Mouse (Mus musculus): ENCODE results near the gene Asic4. TPM values are rescaled to one million over a fixed set of nuclear protein-coding genes. Genes with fewer than 3 reads are reported as not detected.

Asic4 gene
- polyA plus RNA-seq, 1 experiment from 2014 or later, result 0.29 TPM

DNA sequence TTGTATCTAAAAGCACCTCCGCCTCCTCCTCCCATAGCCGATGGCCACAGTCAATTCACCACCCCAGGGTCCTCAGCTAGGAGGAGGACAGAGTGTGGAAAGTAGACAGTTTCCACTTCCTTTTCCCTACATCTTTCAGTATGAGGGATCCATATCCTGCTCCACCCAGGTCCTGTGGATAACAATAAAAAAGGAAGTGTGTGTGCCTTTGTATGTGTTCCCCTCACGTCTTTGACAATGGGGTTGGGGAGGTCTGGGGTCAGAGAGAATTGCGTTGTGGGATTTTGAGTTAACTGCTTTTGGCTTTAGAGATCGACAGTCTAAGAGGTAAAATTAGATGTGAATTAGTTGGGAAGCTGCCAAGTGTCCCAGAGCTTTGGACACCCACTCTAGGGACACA is 59.9 kb downstream of the Asic4 start:
- Histone ChIP-seq H3K27ac (replicated peaks; ENCODE audit: low read depth, low read length) (no peak overlapping the region), H3K9ac (replicated peaks; ENCODE audit: low read length) (no peak overlapping the region), H3K27me3 (ENCODE audit: control insufficient read depth, insufficient read depth, low read length) (no peaks in the 10 kb centered on the region), H3K4me3 (ENCODE audit: low read depth, low read length) (no peak overlapping the region), H3K4me2 (ENCODE audit: low read depth, low read length) (no peak overlapping the region), H3K36me3 (replicated peaks; ENCODE audit: control insufficient read depth, insufficient read depth, low read depth, low read length) (no peaks in the 10 kb centered on the region), H3K4me1 (ENCODE audit: control insufficient read depth, insufficient read depth, low read length) (no peaks in the 10 kb centered on the region), H3K9me3 (replicated peaks; ENCODE audit: control insufficient read depth, low read length) (no peaks in the 10 kb centered on the region)
- DNase-seq (ENCODE audit: low spot score) (no peak), ATAC-seq (replicated peaks; ENCODE audit: insufficient number of reproducible peaks, low FRiP score, low TSS enrichment, low read depth) (no peak)
- WGBS, result 77% methylated on average over 5 of the region's 5 CpGs

- Histone ChIP-seq H3K27me3 (ENCODE audit: control insufficient read depth, insufficient read depth, low read length) (no peaks in the 10 kb centered on the region), H3K9me3 (replicated peaks; ENCODE audit: control insufficient read depth, low read length) (no peaks in the 10 kb centered on the region), H3K27ac (replicated peaks; ENCODE audit: low read depth, low read length) (no peak overlapping the region), H3K9ac (replicated peaks; ENCODE audit: low read length) (no peak overlapping the region), H3K4me3 (ENCODE audit: low read depth, low read length) (no peak overlapping the region), H3K4me1 (ENCODE audit: control insufficient read depth, insufficient read depth, low read length) (no peaks in the 10 kb centered on the region), H3K4me2 (ENCODE audit: low read depth, low read length) (no peak overlapping the region), H3K36me3 (replicated peaks; ENCODE audit: control insufficient read depth, insufficient read depth, low read depth, low read length) (no peaks in the 10 kb centered on the region)
- 48% methylated on average over 4 of the region's 4 CpGs for WGBS
- DNase-seq (ENCODE audit: low spot score), result peak; percentile 44
- no peak for ATAC-seq (replicated peaks; ENCODE audit: insufficient number of reproducible peaks, low FRiP score, low TSS enrichment, low read depth)
Measured at GRCm38 (mm10) chr1:75511437-75512210, 61.4 kb downstream of the Asic4 start.

GRCm38 (mm10) chr1:75512550-75512949 is 62.3 kb downstream of the Asic4 start:
- H3K4me1 ChIP-seq (ENCODE audit: control insufficient read depth, insufficient read depth, low read length), result no peaks in the 10 kb centered on the region
- no peak overlapping the region for H3K4me2 ChIP-seq (ENCODE audit: low read depth, low read length)
- H3K27me3 ChIP-seq (ENCODE audit: control insufficient read depth, insufficient read depth, low read length), result no peaks in the 10 kb centered on the region
- ATAC-seq (replicated peaks; ENCODE audit: insufficient number of reproducible peaks, low FRiP score, low TSS enrichment, low read depth) (no peak), DNase-seq (ENCODE audit: low spot score) (no peak)
- 93% methylated on average over 3 of the region's 3 CpGs for WGBS
- H3K4me3 ChIP-seq (ENCODE audit: low read depth, low read length), result no peak overlapping the region
- H3K36me3 ChIP-seq (replicated peaks; ENCODE audit: control insufficient read depth, insufficient read depth, low read depth, low read length), result no peaks in the 10 kb centered on the region
- no peaks in the 10 kb centered on the region for H3K9me3 ChIP-seq (replicated peaks; ENCODE audit: control insufficient read depth, low read length)
- no peak overlapping the region for H3K9ac ChIP-seq (replicated peaks; ENCODE audit: low read length)
- H3K27ac ChIP-seq (replicated peaks; ENCODE audit: low read depth, low read length), result no peak overlapping the region

DNA sequence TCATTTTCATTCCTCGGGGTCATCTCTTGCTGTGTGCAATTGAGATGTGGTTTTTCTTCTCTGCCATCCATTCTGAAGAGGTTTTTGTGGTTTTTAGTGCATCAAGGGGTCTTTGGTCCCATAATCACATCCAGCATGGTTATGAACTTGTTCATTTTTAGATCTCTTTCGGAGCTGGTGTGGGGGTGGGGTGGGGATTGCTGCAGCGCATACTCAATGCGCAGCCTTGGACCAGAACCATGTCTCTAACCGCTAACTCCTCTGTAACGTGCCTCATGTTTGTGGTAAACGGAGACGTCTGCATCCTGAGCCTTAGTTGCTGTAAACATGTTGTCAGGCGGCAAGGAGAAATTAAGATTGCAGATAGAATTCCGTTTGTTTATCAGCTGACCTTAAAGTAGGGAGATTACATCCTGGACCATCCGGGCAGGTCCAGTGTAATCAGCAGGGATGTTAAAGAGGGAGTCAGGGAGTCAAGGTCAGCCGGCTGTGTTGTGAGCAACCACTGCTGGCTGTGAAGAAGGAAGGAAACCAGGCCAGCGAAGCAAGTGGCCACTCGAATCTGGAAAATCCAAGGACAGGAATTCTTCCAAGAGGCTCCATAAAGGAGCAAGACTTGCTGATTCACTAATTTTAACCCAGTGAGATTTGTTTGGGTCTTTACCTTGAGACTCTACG is 66.6 kb downstream of the Asic4 start:
- Histone ChIP-seq H3K9me3 (replicated peaks; ENCODE audit: control insufficient read depth, low read length) (no peaks in the 10 kb centered on the region), H3K27me3 (ENCODE audit: control insufficient read depth, insufficient read depth, low read length) (no peaks in the 10 kb centered on the region), H3K9ac (replicated peaks; ENCODE audit: low read length) (no peak overlapping the region), H3K4me2 (ENCODE audit: low read depth, low read length) (no peak overlapping the region), H3K4me3 (ENCODE audit: low read depth, low read length) (no peak overlapping the region), H3K36me3 (replicated peaks; ENCODE audit: control insufficient read depth, insufficient read depth, low read depth, low read length) (no peaks in the 10 kb centered on the region), H3K27ac (replicated peaks; ENCODE audit: low read depth, low read length) (no peak overlapping the region), H3K4me1 (ENCODE audit: control insufficient read depth, insufficient read depth, low read length) (no peaks in the 10 kb centered on the region)
- no peak for ATAC-seq (replicated peaks; ENCODE audit: insufficient number of reproducible peaks, low FRiP score, low TSS enrichment, low read depth)
- no peak for DNase-seq (ENCODE audit: low spot score)
- 76% methylated on average over 15 of the region's 15 CpGs for WGBS

- no peak overlapping the region for H3K27ac ChIP-seq (replicated peaks; ENCODE audit: low read depth, low read length)
- peak; percentile 12 for DNase-seq (ENCODE audit: low spot score)
Measured at GRCm38 (mm10) chr1:75517984-75518383, 67.7 kb downstream of the Asic4 start.

GRCm38 (mm10) chr1:75518427-75518826 is 68.2 kb downstream of the Asic4 start:
- no peaks in the 10 kb centered on the region for H3K36me3 ChIP-seq (replicated peaks; ENCODE audit: control insufficient read depth, insufficient read depth, low read depth, low read length)
- WGBS, result 88% methylated on average over 4 of the region's 4 CpGs
- no peak overlapping the region for H3K9ac ChIP-seq (replicated peaks; ENCODE audit: low read length)
- no peak overlapping the region for H3K27ac ChIP-seq (replicated peaks; ENCODE audit: low read depth, low read length)
- DNase-seq (ENCODE audit: low spot score) (no peak), ATAC-seq (replicated peaks; ENCODE audit: insufficient number of reproducible peaks, low FRiP score, low TSS enrichment, low read depth) (no peak)
- H3K27me3 ChIP-seq (ENCODE audit: control insufficient read depth, insufficient read depth, low read length), result no peaks in the 10 kb centered on the region
- H3K4me3 ChIP-seq (ENCODE audit: low read depth, low read length), result no peak overlapping the region
- no peaks in the 10 kb centered on the region for H3K9me3 ChIP-seq (replicated peaks; ENCODE audit: control insufficient read depth, low read length)
- no peak overlapping the region for H3K4me2 ChIP-seq (ENCODE audit: low read depth, low read length)
- no peaks in the 10 kb centered on the region for H3K4me1 ChIP-seq (ENCODE audit: control insufficient read depth, insufficient read depth, low read length)

More at GRCm38 (mm10) chr1:75517984-75518383, 67.7 kb downstream of the Asic4 start:
- Histone ChIP-seq H3K9me3 (replicated peaks; ENCODE audit: control insufficient read depth, low read length) (no peaks in the 10 kb centered on the region), H3K4me2 (ENCODE audit: low read depth, low read length) (no peak overlapping the region), H3K4me3 (ENCODE audit: low read depth, low read length) (no peak overlapping the region), H3K9ac (replicated peaks; ENCODE audit: low read length) (no peak overlapping the region), H3K27me3 (ENCODE audit: control insufficient read depth, insufficient read depth, low read length) (no peaks in the 10 kb centered on the region), H3K36me3 (replicated peaks; ENCODE audit: control insufficient read depth, insufficient read depth, low read depth, low read length) (no peaks in the 10 kb centered on the region), H3K4me1 (ENCODE audit: control insufficient read depth, insufficient read depth, low read length) (no peaks in the 10 kb centered on the region)
- ATAC-seq (replicated peaks; ENCODE audit: insufficient number of reproducible peaks, low FRiP score, low TSS enrichment, low read depth), result no peak
- WGBS, result 48% methylated on average over 4 of the region's 4 CpGs

DNA sequence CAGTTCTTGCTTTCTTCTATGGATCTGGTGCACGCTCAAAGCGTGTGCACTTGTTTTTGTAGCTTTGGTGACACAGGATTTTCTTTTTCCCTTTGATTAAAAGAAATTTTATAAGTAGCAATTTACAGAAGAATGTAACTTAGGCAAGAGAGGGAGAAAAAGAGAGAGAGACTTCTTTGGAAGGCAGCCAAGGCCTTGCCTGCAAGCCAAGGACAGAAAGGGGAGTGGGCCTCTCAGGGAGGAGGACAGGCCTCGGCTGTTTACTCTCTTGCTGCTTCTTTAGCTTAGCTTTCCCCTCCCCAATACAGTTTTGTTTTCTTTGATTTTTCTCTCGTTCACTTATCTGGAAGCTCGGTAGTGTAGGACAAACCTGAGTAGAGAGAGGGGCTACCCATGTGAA is 69.3 kb downstream of the Asic4 start:
- no peaks in the 10 kb centered on the region for H3K4me1 ChIP-seq (ENCODE audit: control insufficient read depth, insufficient read depth, low read length)
- WGBS, result 89% methylated on average over 5 of the region's 5 CpGs
- no peak overlapping the region for H3K9ac ChIP-seq (replicated peaks; ENCODE audit: low read length)
- H3K36me3 ChIP-seq (replicated peaks; ENCODE audit: control insufficient read depth, insufficient read depth, low read depth, low read length), result no peaks in the 10 kb centered on the region
- no peak overlapping the region for H3K27ac ChIP-seq (replicated peaks; ENCODE audit: low read depth, low read length)
- H3K27me3 ChIP-seq (ENCODE audit: control insufficient read depth, insufficient read depth, low read length), result no peaks in the 10 kb centered on the region
- DNase-seq (ENCODE audit: low spot score) (no peak), ATAC-seq (replicated peaks; ENCODE audit: insufficient number of reproducible peaks, low FRiP score, low TSS enrichment, low read depth) (no peak)
- H3K9me3 ChIP-seq (replicated peaks; ENCODE audit: control insufficient read depth, low read length), result no peaks in the 10 kb centered on the region
- no peak overlapping the region for H3K4me3 ChIP-seq (ENCODE audit: low read depth, low read length)
- H3K4me2 ChIP-seq (ENCODE audit: low read depth, low read length), result no peak overlapping the region

- DNase-seq (ENCODE audit: low spot score) (peak; percentile 99), ATAC-seq (replicated peaks; ENCODE audit: insufficient number of reproducible peaks, low FRiP score, low TSS enrichment, low read depth) (peak; percentile 97)
- Histone ChIP-seq H3K9me3 (replicated peaks; ENCODE audit: control insufficient read depth, low read length) (no peaks in the 10 kb centered on the region), H3K27me3 (ENCODE audit: control insufficient read depth, insufficient read depth, low read length) (no peaks in the 10 kb centered on the region), H3K9ac (replicated peaks; ENCODE audit: low read length) (peak within 1 kb of the TSS; percentile 64), H3K36me3 (replicated peaks; ENCODE audit: control insufficient read depth, insufficient read depth, low read depth, low read length) (no peaks in the 10 kb centered on the region), H3K4me3 (ENCODE audit: low read depth, low read length) (peak within 1 kb of the TSS; percentile 59), H3K4me2 (ENCODE audit: low read depth, low read length) (peak within 1 kb of the TSS; percentile 55), H3K4me1 (ENCODE audit: control insufficient read depth, insufficient read depth, low read length) (no peaks in the 10 kb centered on the region), H3K27ac (replicated peaks; ENCODE audit: low read depth, low read length) (peak within 1 kb of the TSS; percentile 89)
- WGBS, result under 1% methylated on average over 46 of the region's 46 CpGs
Measured at GRCm38 (mm10) chr1:75521321-75522031, 71.2 kb downstream of the Asic4 start, which contains the start of gene Stk11ip. Gene Stk11ip (plus strand): TSS chr1:75521529.
